Mouse (Mus musculus) heart, embryonic 14.5 days (tissue): Measurements from ENCODE around the gene Tcf7l1. TPM values are rescaled to one million over a fixed set of nuclear protein-coding genes. Genes with fewer than 3 reads are reported as not detected.

Experiments used
- ATAC-seq: fragments of 200-750 bp; cut with Nextera tagmentation; 2 replicates; pipeline ENCODE4 v1.8.0; 2017; ENCODE audit warnings: low read depth, moderate TSS enrichment; ENCODE audit not compliant: insufficient number of reproducible peaks, insufficient read depth, low FRiP score
- H3K27ac ChIP-seq, 2 experiments: fragments of 200-500 bp in 1 of 2; fragments of 300-500 bp in 1 of 2; sonication (generic) in 1 of 2; replicated peaks in 1 of 2; 2 replicates each; pipeline ENCODE4 v1.5.1; 2012 to 2014; ENCODE audit warnings: low read depth in 2 of 2, low read length in 2 of 2, control low read depth in 1 of 2, mild to moderate bottlenecking in 1 of 2, mixed read lengths in 1 of 2; ENCODE audit not compliant: control insufficient read depth in 1 of 2, insufficient read depth in 1 of 2
- H3K27me3 ChIP-seq: fragments of 300-500 bp; sonication (generic); 2 replicates; pipeline ENCODE4 v1.6.1; 2014; ENCODE audit warnings: mild to moderate bottlenecking, low read length, control low read depth; ENCODE audit not compliant: control insufficient read depth, insufficient read depth
- H3K36me3 ChIP-seq: fragments of 300-500 bp; sonication (generic); 2 replicates; pipeline ENCODE4 v1.6.1; 2014; ENCODE audit warnings: mild to moderate bottlenecking, control low read depth, low read length, mixed read lengths; ENCODE audit not compliant: control insufficient read depth, insufficient read depth
- H3K4me1 ChIP-seq, 2 experiments: fragments of 200-500 bp in 1 of 2; fragments of 300-500 bp in 1 of 2; sonication (generic) in 1 of 2; 2 replicates each; pipeline ENCODE4 v1.6.1; 2012 to 2014; ENCODE audit warnings: low read length in 2 of 2, control low read depth in 1 of 2, mixed read lengths in 1 of 2; ENCODE audit not compliant: control insufficient read depth in 2 of 2, insufficient read depth in 2 of 2
- H3K4me2 ChIP-seq: fragments of 300-500 bp; sonication (generic); 2 replicates; pipeline ENCODE4 v1.6.1; 2014; ENCODE audit warnings: mild to moderate bottlenecking, low read length
- H3K4me3 ChIP-seq, 2 experiments: fragments of 200-500 bp in 1 of 2; fragments of 300-500 bp in 1 of 2; sonication (generic) in 1 of 2; 2 replicates each; pipeline ENCODE4 v1.5.1; 2012 to 2014; ENCODE audit warnings: low read length in 2 of 2, mild to moderate bottlenecking in 2 of 2, control low read depth in 1 of 2, low read depth in 1 of 2, moderate library complexity in 1 of 2; ENCODE audit not compliant: control insufficient read depth in 1 of 2, insufficient read depth in 1 of 2
- H3K9ac ChIP-seq: fragments of 300-500 bp; sonication (generic); 2 replicates; pipeline ENCODE4 v1.6.1; 2014; ENCODE audit warnings: mild to moderate bottlenecking, low read length
- H3K9me3 ChIP-seq: fragments of 300-500 bp; sonication (generic); 2 replicates; pipeline ENCODE4 v1.6.1; 2016; ENCODE audit warnings: low read length, control low read depth; ENCODE audit not compliant: control insufficient read depth
- WGBS: fragments of 180-500 bp; shearing (Covaris S2); extraction: QIAGEN DNeasy Blood & Tissue Kit; methylation state at CpG from one replicate; pipeline ENCODE4 v1.1.7; 2014; 5-methylcytosine and 5-hydroxymethylcytosine counted together
- polyA plus RNA-seq: library from polyadenylated mRNA; unstranded; fragments of >200 nt; fragmentation: Nextera tagmentation; extraction: Ambion mirVana; gene quantifications from 2 replicates; pipeline ENCODE4 v1.2.1, GENCODE M21; 2014

The Tcf7l1 gene
- polyA plus RNA-seq, 1 experiment from 2014 or later: 17.4 TPM

- Histone ChIP-seq H3K4me1 (peaks cover 4 to 12% of the 10 kb centered on the region in 2 experiments; a peak in 1 of 4 replicates), H3K4me2 (peak overlapping the region; percentile 84), H3K4me3 (peak overlapping the region; percentile 69 to 80), H3K27me3 (no peaks in the 10 kb centered on the region), H3K36me3 (peaks cover 17% of the 10 kb centered on the region), H3K9me3 (no peaks in the 10 kb centered on the region), H3K9ac (peak overlapping the region; percentile 82), H3K27ac (0 out of 4 replicates have a peak overlapping the region, but pooled peaks of 1 of the 2 experiments have one; percentile 83)
- no peak for ATAC-seq
- 20% methylated on average over 19 of the region's 19 CpGs for WGBS
These were observed 1.6 kb downstream of the Tcf7l1 start for GRCm38 (mm10) chr6:72787322-72787947.

GRCm38 (mm10) chr6:72783780-72784179 lies 5.3 kb downstream of the Tcf7l1 start:
- no peak overlapping the region for H3K27ac ChIP-seq
- no peaks in the 10 kb centered on the region for H3K9me3 ChIP-seq
- no peak overlapping the region for H3K4me2 ChIP-seq
- H3K27me3 ChIP-seq: no peaks in the 10 kb centered on the region
- H3K36me3 ChIP-seq: peaks cover 30% of the 10 kb centered on the region
- no peak overlapping the region for H3K4me3 ChIP-seq
- 84% methylated on average over 4 of the region's 4 CpGs for WGBS
- peaks cover 4 to 7% of the 10 kb centered on the region in 2 experiments; a peak in 1 of 4 replicates for H3K4me1 ChIP-seq
- no peak overlapping the region for H3K9ac ChIP-seq
- ATAC-seq: no peak

- Histone ChIP-seq H3K27me3 (no peaks in the 10 kb centered on the region), H3K4me1 (0 out of 4 replicates have a peak, but pooled peaks cover 0 to 4% of the 10 kb centered on the region in 2 experiments), H3K4me3 (no peak overlapping the region), H3K9me3 (no peaks in the 10 kb centered on the region), H3K4me2 (no peak overlapping the region), H3K27ac (no peak overlapping the region), H3K36me3 (peaks cover 19% of the 10 kb centered on the region), H3K9ac (no peak overlapping the region)
- no peak for ATAC-seq
- WGBS: 82% methylated on average over 15 of the region's 15 CpGs
These were observed 10.0 kb downstream of the Tcf7l1 start for GRCm38 (mm10) chr6:72778779-72779776.

- no peak for ATAC-seq
- H3K27me3 ChIP-seq: no peaks in the 10 kb centered on the region
- no peak overlapping the region for H3K4me2 ChIP-seq
- H3K4me1 ChIP-seq: 0 out of 4 replicates have a peak, but pooled peaks cover 0 to 4% of the 10 kb centered on the region in 2 experiments
- H3K9me3 ChIP-seq: no peaks in the 10 kb centered on the region
- H3K27ac ChIP-seq: no peak overlapping the region
- 89% methylated on average over 4 of the region's 4 CpGs for WGBS
- no peak overlapping the region for H3K9ac ChIP-seq
- H3K4me3 ChIP-seq: no peak overlapping the region
- peaks cover 14% of the 10 kb centered on the region for H3K36me3 ChIP-seq
These were observed 11.8 kb downstream of the Tcf7l1 start for GRCm38 (mm10) chr6:72777212-72777611.

GRCm38 (mm10) chr6:72774275-72774674 lies 14.8 kb downstream of the Tcf7l1 start:
- Histone ChIP-seq H3K9me3 (no peaks in the 10 kb centered on the region), H3K4me1 (0 out of 4 replicates have a peak, but pooled peaks cover 0 to 4% of the 10 kb centered on the region in 2 experiments), H3K27me3 (no peaks in the 10 kb centered on the region), H3K9ac (no peak overlapping the region), H3K4me3 (no peak overlapping the region), H3K27ac (no peak overlapping the region), H3K36me3 (peaks cover 6% of the 10 kb centered on the region; the same call in 1 of the 2 replicates), H3K4me2 (no peak overlapping the region)
- WGBS: 42% methylated on average over 3 of the region's 3 CpGs
- no peak for ATAC-seq

- H3K27me3 ChIP-seq: no peaks in the 10 kb centered on the region
- no peak overlapping the region for H3K9ac ChIP-seq
- H3K4me2 ChIP-seq: no peak overlapping the region
- 0 out of 2 replicates have a peak, but pooled peaks cover 2% of the 10 kb centered on the region for H3K36me3 ChIP-seq
- 84% methylated on average over 14 of the region's 14 CpGs for WGBS
- H3K4me3 ChIP-seq: no peak overlapping the region
- no peak for ATAC-seq
- H3K4me1 ChIP-seq: peaks cover 5 to 15% of the 10 kb centered on the region in 2 experiments; a peak in 3 of 4 replicates
- 0 out of 4 replicates have a peak overlapping the region, but pooled peaks of 1 of the 2 experiments have one; percentile 35 for H3K27ac ChIP-seq
- H3K9me3 ChIP-seq: no peaks in the 10 kb centered on the region
These were observed 18.9 kb downstream of the Tcf7l1 start for GRCm38 (mm10) chr6:72769915-72770776.
